Mouse (Mus musculus): ENCODE data around the gene Atcay. TPM values are rescaled to one million over a fixed set of nuclear protein-coding genes. Genes with fewer than 3 reads are reported as not detected.

Atcay gene
- polyA plus RNA-seq, 1 experiment from 2014 or later: 1.1 TPM

DNA sequence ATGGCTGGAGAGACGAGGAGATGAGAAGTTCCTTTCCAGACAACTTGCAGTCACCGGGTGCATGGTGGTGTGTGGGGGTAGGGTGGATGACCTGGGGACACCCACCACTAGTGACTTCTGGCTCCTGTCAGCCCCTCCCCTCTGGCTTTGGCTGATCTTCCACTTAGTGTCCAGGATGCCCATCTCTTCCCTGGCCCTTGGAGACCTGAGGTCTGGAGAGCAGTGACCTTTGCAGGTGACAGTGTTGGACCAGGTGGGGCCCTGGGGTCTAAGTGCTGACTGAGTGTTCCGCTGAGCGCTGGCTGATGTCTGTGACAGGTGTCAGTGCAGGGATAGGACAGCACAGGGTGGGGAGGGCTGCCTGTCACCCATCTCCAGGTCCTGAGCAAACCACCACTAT is 35.3 kb downstream of the Atcay start:
- no peak overlapping the region for H3K9ac ChIP-seq (ENCODE audit: low read depth, low read length)
- peaks cover 8% of the 10 kb centered on the region; the same call in 1 of the 2 replicates for H3K36me3 ChIP-seq (ENCODE audit: control insufficient read depth, insufficient read depth)
- no peak for TF ChIP-seq CTCF (IDR thresholded peaks at IDR 0.05; ENCODE audit: low read depth)
- peak overlapping the region; percentile 48 for H3K4me2 ChIP-seq (replicated peaks; ENCODE audit: low read depth)
- H3K27me3 ChIP-seq (replicated peaks; ENCODE audit: control insufficient read depth, insufficient read depth, low read length): no peaks in the 10 kb centered on the region
- peaks cover 15% of the 10 kb centered on the region for H3K4me1 ChIP-seq (replicated peaks; ENCODE audit: control insufficient read depth, insufficient read depth, low read length)
- H3K4me3 ChIP-seq (ENCODE audit: low read depth, low read length): no peak overlapping the region
- H3K27ac ChIP-seq (ENCODE audit: low read depth, low read length): no peak overlapping the region
- ATAC-seq: no peak
- no peaks in the 10 kb centered on the region for H3K9me3 ChIP-seq (ENCODE audit: control insufficient read depth)
- WGBS: 55% methylated on average over 4 of the region's 4 CpGs

GRCm38 (mm10) chr10:81193991-81194774 is 36.5 kb downstream of the Atcay start:
- Histone ChIP-seq H3K36me3 (ENCODE audit: control insufficient read depth, insufficient read depth) (peaks cover 16% of the 10 kb centered on the region; the same call in 1 of the 2 replicates), H3K4me1 (replicated peaks; ENCODE audit: control insufficient read depth, insufficient read depth, low read length) (peaks cover 15% of the 10 kb centered on the region), H3K4me2 (replicated peaks; ENCODE audit: low read depth) (peak overlapping the region; percentile 48), H3K9me3 (ENCODE audit: control insufficient read depth) (no peaks in the 10 kb centered on the region), H3K27ac (ENCODE audit: low read depth, low read length) (peak overlapping the region; percentile 35; the same call in 1 of the 2 replicates), H3K4me3 (ENCODE audit: low read depth, low read length) (0 out of 2 replicates have a peak overlapping the region, but pooled peaks have one; percentile 17), H3K9ac (ENCODE audit: low read depth, low read length) (peak overlapping the region; percentile 26; the same call in 1 of the 2 replicates), H3K27me3 (replicated peaks; ENCODE audit: control insufficient read depth, insufficient read depth, low read length) (no peaks in the 10 kb centered on the region)
- 17% methylated on average over 37 of the region's 37 CpGs for WGBS
- no peak for ATAC-seq
- TF ChIP-seq CTCF (IDR thresholded peaks at IDR 0.05; ENCODE audit: low read depth): no peak

DNA sequence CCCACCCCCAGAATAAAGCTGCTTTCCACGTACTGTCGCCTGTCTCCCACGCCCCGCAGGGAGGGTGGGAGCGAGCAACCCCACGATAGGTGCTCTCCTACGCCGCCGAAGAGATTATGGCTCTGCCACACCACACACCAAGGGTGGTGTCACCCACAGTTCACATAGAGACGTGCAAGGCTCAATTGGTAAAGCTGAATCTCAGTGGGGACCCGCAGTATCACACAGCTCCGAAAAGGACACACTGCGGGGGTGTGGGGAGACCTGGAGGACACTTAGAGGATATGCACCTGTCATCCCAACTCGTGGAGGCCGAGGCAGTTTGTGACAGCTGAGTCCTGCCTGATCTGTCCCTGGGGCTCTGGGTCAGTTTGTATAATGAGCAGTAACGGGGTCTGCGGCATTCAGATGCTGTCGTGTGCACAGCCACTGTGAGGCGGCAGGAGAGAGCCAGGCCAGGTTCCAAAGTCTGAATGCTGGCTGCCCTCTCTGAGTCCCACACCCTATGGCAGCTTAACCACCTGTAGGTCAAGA is 37.6 kb downstream of the Atcay start:
- TF ChIP-seq CTCF (IDR thresholded peaks at IDR 0.05; ENCODE audit: low read depth): peak; percentile 32; the same call in 1 of the 2 replicates
- Histone ChIP-seq H3K27me3 (replicated peaks; ENCODE audit: control insufficient read depth, insufficient read depth, low read length) (no peaks in the 10 kb centered on the region), H3K4me2 (replicated peaks; ENCODE audit: low read depth) (peak overlapping the region; percentile 87), H3K9me3 (ENCODE audit: control insufficient read depth) (no peaks in the 10 kb centered on the region), H3K36me3 (ENCODE audit: control insufficient read depth, insufficient read depth) (peaks cover 19% of the 10 kb centered on the region; the same call in 1 of the 2 replicates), H3K4me1 (replicated peaks; ENCODE audit: control insufficient read depth, insufficient read depth, low read length) (peaks cover 15% of the 10 kb centered on the region), H3K9ac (ENCODE audit: low read depth, low read length) (peak overlapping the region; percentile 73; the same call in 1 of the 2 replicates), H3K27ac (ENCODE audit: low read depth, low read length) (peak overlapping the region; percentile 75), H3K4me3 (ENCODE audit: low read depth, low read length) (peak overlapping the region; percentile 55)
- ATAC-seq: peak; percentile 29
- WGBS: 5% methylated on average over 19 of the region's 19 CpGs

DNA sequence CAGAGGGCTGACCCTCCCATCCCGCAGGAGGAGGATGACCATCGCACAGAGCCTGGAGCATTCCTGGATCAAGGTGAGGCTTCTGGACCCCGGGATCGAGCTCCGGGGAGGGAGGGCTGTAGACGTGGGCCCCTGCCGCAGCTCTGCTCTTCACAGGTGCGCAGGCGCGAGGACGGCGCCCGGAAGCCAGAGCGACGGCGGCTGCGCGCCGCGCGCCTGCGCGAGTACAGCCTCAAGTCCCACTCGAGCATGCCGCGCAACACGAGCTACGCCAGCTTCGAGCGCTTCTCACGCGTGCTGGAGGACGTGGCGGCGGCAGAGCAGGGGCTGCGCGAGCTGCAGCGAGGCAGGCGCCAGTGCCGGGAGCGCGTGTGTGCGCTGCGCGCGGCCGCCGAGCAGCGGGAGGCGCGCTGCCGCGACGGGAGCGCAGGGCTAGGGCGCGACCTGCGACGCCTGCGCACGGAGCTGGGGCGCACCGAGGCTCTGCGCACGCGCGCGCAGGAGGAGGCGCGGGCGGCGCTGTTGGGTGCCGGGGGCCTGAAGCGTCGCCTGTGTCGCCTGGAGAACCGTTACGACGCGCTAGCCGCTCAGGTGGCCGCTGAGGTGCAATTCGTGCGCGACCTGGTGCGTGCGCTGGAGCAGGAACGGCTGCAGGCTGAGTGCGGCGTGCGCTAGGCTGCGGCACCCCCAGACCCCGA is 38.2 kb downstream of the Atcay start:
- TF ChIP-seq CTCF (IDR thresholded peaks at IDR 0.05; ENCODE audit: low read depth): peak; percentile 46
- peak; percentile 82 for ATAC-seq
- peak overlapping the region; percentile 55 for H3K4me3 ChIP-seq (ENCODE audit: low read depth, low read length)
- H3K4me2 ChIP-seq (replicated peaks; ENCODE audit: low read depth): peak overlapping the region; percentile 87
- H3K27ac ChIP-seq (ENCODE audit: low read depth, low read length): peak overlapping the region; percentile 75
- no peaks in the 10 kb centered on the region for H3K27me3 ChIP-seq (replicated peaks; ENCODE audit: control insufficient read depth, insufficient read depth, low read length)
- peak overlapping the region; percentile 73 for H3K9ac ChIP-seq (ENCODE audit: low read depth, low read length)
- under 1% methylated on average over 68 of the region's 93 CpGs for WGBS
- no peaks in the 10 kb centered on the region for H3K9me3 ChIP-seq (ENCODE audit: control insufficient read depth)
- peaks cover 15% of the 10 kb centered on the region for H3K4me1 ChIP-seq (replicated peaks; ENCODE audit: control insufficient read depth, insufficient read depth, low read length)
- peaks cover 21% of the 10 kb centered on the region; the same call in 1 of the 2 replicates for H3K36me3 ChIP-seq (ENCODE audit: control insufficient read depth, insufficient read depth)

- H3K9ac ChIP-seq (ENCODE audit: low read depth, low read length): no peak overlapping the region
- WGBS: 84% methylated on average over 18 of the region's 18 CpGs
- H3K27me3 ChIP-seq (replicated peaks; ENCODE audit: control insufficient read depth, insufficient read depth, low read length): no peaks in the 10 kb centered on the region
Measured at GRCm38 (mm10) chr10:81191342-81191982, 39.2 kb downstream of the Atcay start.

More at GRCm38 (mm10) chr10:81191342-81191982, 39.2 kb downstream of the Atcay start:
- TF ChIP-seq CTCF (IDR thresholded peaks at IDR 0.05; ENCODE audit: low read depth): no peak
- no peaks in the 10 kb centered on the region for H3K9me3 ChIP-seq (ENCODE audit: control insufficient read depth)
- peaks cover 15% of the 10 kb centered on the region for H3K4me1 ChIP-seq (replicated peaks; ENCODE audit: control insufficient read depth, insufficient read depth, low read length)
- ATAC-seq: no peak
- H3K4me3 ChIP-seq (ENCODE audit: low read depth, low read length): no peak overlapping the region
- H3K4me2 ChIP-seq (replicated peaks; ENCODE audit: low read depth): peak overlapping the region; percentile 87
- peak overlapping the region; percentile 75; the same call in 1 of the 2 replicates for H3K27ac ChIP-seq (ENCODE audit: low read depth, low read length)
- peaks cover 31% of the 10 kb centered on the region for H3K36me3 ChIP-seq (ENCODE audit: control insufficient read depth, insufficient read depth)
